In the genomic region with DNA sequence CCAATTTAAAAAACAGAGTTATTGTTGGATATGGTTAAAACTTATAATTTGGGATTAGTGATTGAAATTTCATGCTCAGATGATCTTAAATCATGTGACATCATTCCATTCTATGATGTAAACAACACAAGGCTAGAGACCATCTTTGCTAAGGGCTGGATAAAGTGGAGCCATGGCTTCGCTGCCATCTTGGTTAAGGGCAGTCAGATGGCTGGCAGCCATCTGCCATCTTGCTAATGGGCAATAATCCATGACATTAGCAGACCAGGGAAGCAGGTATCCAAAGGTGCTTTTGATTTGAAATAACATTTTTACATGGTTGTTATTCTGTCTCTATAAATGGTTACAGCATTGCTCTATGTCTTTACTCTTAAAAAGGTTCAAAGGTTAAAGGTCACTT, we compare ENCODE assay signal across 12 mouse cellular contexts.
"Had no signal": no experiment of that assay in that cellular context is flagged by ENCODE, and none has a peak within 500 bp of the region (broad histone marks: within the 10 kb centered on the region; RNA-seq: fewer than 3 reads in every experiment).

No protein-coding gene starts in this region.

- DNase-seq: retina, postnatal 1 day; right cerebral cortex, adult 18-20 months; right cerebral cortex, postnatal 14 days; right cerebral cortex, postnatal 25 days; right cerebral cortex, postnatal 4 days; spleen, adult 18-20 months; thymus, adult 18-20 months; thymus, adult 2 months; thymus, postnatal 14 days; thymus, postnatal 25 days; thymus, postnatal 36 days; thymus, postnatal 4 days had no signal
